Mouse (Mus musculus) megakaryocyte, embryonic 14.5 days (primary cell): ENCODE results near the gene Paqr5.

ENCODE experiments used
- FLI1 ChIP-seq: IDR thresholded peaks from 2 replicates; pipeline ENCODE4 v1.6.1; 2012; ENCODE audit warnings: low read length, inconsistent platforms, mixed read lengths
- GATA1 ChIP-seq: IDR thresholded peaks from 3 replicates; pipeline ENCODE4 v1.6.1; 2012; ENCODE audit warnings: mixed read lengths, low read length, inconsistent platforms, borderline replicate concordance

GRCm38 (mm10) chr9:61908832-61909407 is 117.7 kb downstream of the Paqr5 start:
- TF ChIP-seq GATA1 (no peak), FLI1 (no peak)
